Mouse (Mus musculus): Measurements from ENCODE around the gene Crtc3. TPM values are rescaled to one million over a fixed set of nuclear protein-coding genes. Genes with fewer than 3 reads are reported as not detected.

The Crtc3 gene
- polyA plus RNA-seq, 2 experiments = 1.9 to 2.4 TPM

GRCm38 (mm10) chr7:80583981-80584380, 104.7 kb downstream of the Crtc3 start:
- DNase-seq (ENCODE audit: low read depth in 3 of 3, low spot score in 3 of 3) = peak in 2 of 3 experiments; percentile 12 to 23
- Histone ChIP-seq H3K27me3 (ENCODE audit: control insufficient read depth, insufficient read depth, low read length) (no peaks in the 10 kb centered on the region), H3K4me1 (replicated peaks; ENCODE audit: control insufficient read depth in 2 of 2, insufficient read depth in 2 of 2, low read length in 1 of 2) (peaks cover 0 to 8% of the 10 kb centered on the region in 2 experiments; a peak in 2 of 4 replicates), H3K4me2 (ENCODE audit: low read depth) (no peak overlapping the region), H3K9ac (replicated peaks) (no peak overlapping the region), H3K9me3 (ENCODE audit: control insufficient read depth, low read length) (no peaks in the 10 kb centered on the region), H3K4me3 (ENCODE audit: insufficient read depth in 1 of 2, low read depth in 2 of 2, low read length in 2 of 2) (no peak overlapping the region), H3K27ac (no peak overlapping the region), H3K36me3 (replicated peaks; ENCODE audit: control insufficient read depth, insufficient read depth, low read depth) (no peaks in the 10 kb centered on the region)
- WGBS (ENCODE audit: insufficient replicate concordance) = 23% methylated on average over 6 of the region's 6 CpGs
- no peak for ATAC-seq (ENCODE audit: insufficient read depth)
- TF ChIP-seq EP300 (IDR thresholded peaks at IDR 0.05; ENCODE audit: low read depth) (no peak), CTCF (IDR thresholded peaks at IDR 0.05; ENCODE audit: low read depth) (peak; percentile 78)

- no peak for ATAC-seq (ENCODE audit: insufficient read depth)
- peak overlapping the region; percentile 23 for H3K4me2 ChIP-seq (ENCODE audit: low read depth)
- no peak for DNase-seq (ENCODE audit: low read depth in 3 of 3, low spot score in 3 of 3)
- no peaks in the 10 kb centered on the region for H3K27me3 ChIP-seq (ENCODE audit: control insufficient read depth, insufficient read depth, low read length)
- peaks cover 0 to 8% of the 10 kb centered on the region in 2 experiments; a peak in 2 of 4 replicates for H3K4me1 ChIP-seq (replicated peaks; ENCODE audit: control insufficient read depth in 2 of 2, insufficient read depth in 2 of 2, low read length in 1 of 2)
- H3K9ac ChIP-seq (replicated peaks) = no peak overlapping the region
- no peak overlapping the region for H3K4me3 ChIP-seq (ENCODE audit: insufficient read depth in 1 of 2, low read depth in 2 of 2, low read length in 2 of 2)
- no peaks in the 10 kb centered on the region for H3K9me3 ChIP-seq (ENCODE audit: control insufficient read depth, low read length)
- 9% methylated on average over 20 of the region's 20 CpGs for WGBS (ENCODE audit: insufficient replicate concordance)
- no peaks in the 10 kb centered on the region for H3K36me3 ChIP-seq (replicated peaks; ENCODE audit: control insufficient read depth, insufficient read depth, low read depth)
- TF ChIP-seq EP300 (IDR thresholded peaks at IDR 0.05; ENCODE audit: low read depth) (no peak), CTCF (IDR thresholded peaks at IDR 0.05; ENCODE audit: low read depth) (no peak)
- H3K27ac ChIP-seq = no peak overlapping the region
These were observed 105.7 kb downstream of the Crtc3 start for GRCm38 (mm10) chr7:80582821-80583451.

- peaks cover 0 to 10% of the 10 kb centered on the region in 2 experiments; a peak in 2 of 4 replicates for H3K4me1 ChIP-seq (replicated peaks; ENCODE audit: control insufficient read depth in 2 of 2, insufficient read depth in 2 of 2, low read length in 1 of 2)
- no peak for DNase-seq (ENCODE audit: low read depth in 3 of 3, low spot score in 3 of 3)
- no peaks in the 10 kb centered on the region for H3K9me3 ChIP-seq (ENCODE audit: control insufficient read depth, low read length)
- H3K4me2 ChIP-seq (ENCODE audit: low read depth) = no peak overlapping the region
- no peak overlapping the region for H3K4me3 ChIP-seq (ENCODE audit: insufficient read depth in 1 of 2, low read depth in 2 of 2, low read length in 2 of 2)
- TF ChIP-seq EP300 (IDR thresholded peaks at IDR 0.05; ENCODE audit: low read depth) (no peak), CTCF (IDR thresholded peaks at IDR 0.05; ENCODE audit: low read depth) (peak; percentile 79)
- no peak overlapping the region for H3K27ac ChIP-seq
- H3K9ac ChIP-seq (replicated peaks) = no peak overlapping the region
- 27% methylated on average over 6 of the region's 6 CpGs for WGBS (ENCODE audit: insufficient replicate concordance)
- no peaks in the 10 kb centered on the region for H3K27me3 ChIP-seq (ENCODE audit: control insufficient read depth, insufficient read depth, low read length)
- H3K36me3 ChIP-seq (replicated peaks; ENCODE audit: control insufficient read depth, insufficient read depth, low read depth) = no peaks in the 10 kb centered on the region
- ATAC-seq (ENCODE audit: insufficient read depth) = no peak
These were observed 108.3 kb downstream of the Crtc3 start for GRCm38 (mm10) chr7:80580368-80580767.

- Histone ChIP-seq H3K9ac (replicated peaks) (no peak overlapping the region), H3K9me3 (ENCODE audit: control insufficient read depth, low read length) (no peaks in the 10 kb centered on the region), H3K36me3 (replicated peaks; ENCODE audit: control insufficient read depth, insufficient read depth, low read depth) (no peaks in the 10 kb centered on the region), H3K27me3 (ENCODE audit: control insufficient read depth, insufficient read depth, low read length) (no peaks in the 10 kb centered on the region), H3K4me1 (replicated peaks; ENCODE audit: control insufficient read depth in 2 of 2, insufficient read depth in 2 of 2, low read length in 1 of 2) (peaks cover 0 to 2% of the 10 kb centered on the region in 2 experiments; a peak in 1 of 4 replicates), H3K27ac (no peak overlapping the region), H3K4me3 (ENCODE audit: insufficient read depth in 1 of 2, low read depth in 2 of 2, low read length in 2 of 2) (no peak overlapping the region), H3K4me2 (ENCODE audit: low read depth) (no peak overlapping the region)
- DNase-seq (ENCODE audit: low read depth in 3 of 3, low spot score in 3 of 3) = no peak
- no peak for TF ChIP-seq EP300 (IDR thresholded peaks at IDR 0.05; ENCODE audit: low read depth)
- TF ChIP-seq CTCF (IDR thresholded peaks at IDR 0.05; ENCODE audit: low read depth) = no peak
- WGBS (ENCODE audit: insufficient replicate concordance) = 67% methylated on average over 14 of the region's 14 CpGs
- no peak for ATAC-seq (ENCODE audit: insufficient read depth)
These were observed 111.2 kb downstream of the Crtc3 start for GRCm38 (mm10) chr7:80577417-80577980.

- Histone ChIP-seq H3K36me3 (replicated peaks; ENCODE audit: control insufficient read depth, insufficient read depth, low read depth) (no peaks in the 10 kb centered on the region), H3K4me1 (replicated peaks; ENCODE audit: control insufficient read depth in 2 of 2, insufficient read depth in 2 of 2, low read length in 1 of 2) (peaks cover 0 to 2% of the 10 kb centered on the region in 2 experiments; a peak in 1 of 4 replicates), H3K4me3 (ENCODE audit: insufficient read depth in 1 of 2, low read depth in 2 of 2, low read length in 2 of 2) (no peak overlapping the region), H3K27me3 (ENCODE audit: control insufficient read depth, insufficient read depth, low read length) (no peaks in the 10 kb centered on the region), H3K4me2 (ENCODE audit: low read depth) (no peak overlapping the region), H3K9ac (replicated peaks) (no peak overlapping the region), H3K9me3 (ENCODE audit: control insufficient read depth, low read length) (no peaks in the 10 kb centered on the region), H3K27ac (no peak overlapping the region)
- ATAC-seq (ENCODE audit: insufficient read depth) = no peak
- DNase-seq (ENCODE audit: low read depth in 3 of 3, low spot score in 3 of 3) = no peak
- WGBS (ENCODE audit: insufficient replicate concordance) = 55% methylated on average over 3 of the region's 3 CpGs
- TF ChIP-seq CTCF (IDR thresholded peaks at IDR 0.05; ENCODE audit: low read depth) (no peak), EP300 (IDR thresholded peaks at IDR 0.05; ENCODE audit: low read depth) (no peak)
These were observed 112.1 kb downstream of the Crtc3 start for GRCm38 (mm10) chr7:80576626-80577025.
